Mouse (Mus musculus) kidney, postnatal 4 days (tissue): ENCODE measurements at regions not wholly inside any gene's neighbourhood (a gene's known extent, or its start where the extent isn't known, plus 50 kb on each side); places are given as distances from the start of the nearest gene placed in this dataset.
A peak's percentile ranks its signal among the peaks of the same experiment; 100 is the strongest.

Experiments used
- DNase-seq, 2 experiments: peaks; one replicate each; pipeline ENCODE4 v3.0.0; 2021; ENCODE audit warnings: mixed read lengths in 2 of 2

GRCm38 (mm10) chr4:50762759-50763158 lies 453.7 kb upstream of the Cylc2 start:
- DNase-seq = no peak

- peak in 1 of 2 experiments; percentile 1 for DNase-seq
Observed at GRCm38 (mm10) chr4:50763914-50764313, 452.6 kb upstream of the Cylc2 start.

- no peak for DNase-seq
Observed at GRCm38 (mm10) chr4:50772456-50772855, 444.0 kb upstream of the Cylc2 start.
